Mouse (Mus musculus): Measurements from ENCODE around the gene Tmem200b.

The Tmem200b gene

DNA sequence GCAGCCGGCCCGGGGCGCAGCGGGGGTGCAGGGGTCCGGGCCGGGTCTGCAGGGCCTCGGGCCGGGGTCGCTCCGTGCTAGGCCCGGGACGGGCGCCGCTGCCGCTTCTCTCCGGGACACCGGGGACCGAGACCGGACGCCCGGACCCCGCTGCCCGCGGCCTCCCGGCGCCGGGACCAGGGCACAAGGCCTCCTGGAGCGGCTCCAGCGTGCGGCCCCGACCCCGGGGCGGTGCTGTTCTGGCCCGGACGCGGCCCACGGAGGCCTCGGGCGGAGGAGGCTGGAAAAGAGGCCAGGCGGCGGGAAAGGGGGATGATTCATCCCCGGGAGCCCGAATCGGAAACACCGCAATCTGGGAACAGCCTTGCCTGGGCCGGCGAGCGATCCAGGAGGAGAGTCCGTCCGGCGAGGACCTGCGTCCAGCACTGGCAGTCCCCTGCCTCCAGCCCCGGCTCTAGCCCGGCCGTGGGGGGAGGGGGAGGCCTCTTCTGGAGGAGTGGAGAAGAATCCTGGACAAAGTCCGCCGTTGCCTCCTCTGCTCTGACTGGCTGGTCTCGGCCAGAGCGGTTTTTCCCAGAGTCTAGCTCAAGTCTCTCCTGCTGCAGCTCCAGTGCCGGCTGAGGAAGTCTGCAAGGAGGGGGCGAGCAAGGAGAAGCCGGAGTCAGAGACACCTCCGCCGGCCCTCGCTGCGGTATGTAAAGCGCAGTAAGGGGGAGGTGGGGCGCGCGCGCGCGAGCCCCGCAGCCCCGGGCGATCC lies 798 bp upstream of the Tmem200b start:
- TF ChIP-seq CTCF (conservative IDR thresholded peaks at IDR 0.05; ENCODE audit: low read length) (no peak), POU5F1 (IDR thresholded peaks at IDR 0.05; ENCODE audit: borderline replicate concordance, low read length) (no peak), NANOG (IDR thresholded peaks at IDR 0.05; ENCODE audit: borderline replicate concordance, low read length) (no peak)
- H3K4me3 ChIP-seq (replicated peaks; ENCODE audit: low read length), result peak overlapping the region; percentile 76
- peaks cover 14% of the 10 kb centered on the region for H3K36me3 ChIP-seq (ENCODE audit: insufficient read depth, low read length)
- no peaks in the 10 kb centered on the region for H3K9me3 ChIP-seq (ENCODE audit: low read length)
- peaks cover 88% of the 10 kb centered on the region for H3K27me3 ChIP-seq (ENCODE audit: insufficient read depth, low read length)
- peaks cover 52% of the 10 kb centered on the region for H3K4me1 ChIP-seq (replicated peaks; ENCODE audit: low read depth, low read length)

DNA sequence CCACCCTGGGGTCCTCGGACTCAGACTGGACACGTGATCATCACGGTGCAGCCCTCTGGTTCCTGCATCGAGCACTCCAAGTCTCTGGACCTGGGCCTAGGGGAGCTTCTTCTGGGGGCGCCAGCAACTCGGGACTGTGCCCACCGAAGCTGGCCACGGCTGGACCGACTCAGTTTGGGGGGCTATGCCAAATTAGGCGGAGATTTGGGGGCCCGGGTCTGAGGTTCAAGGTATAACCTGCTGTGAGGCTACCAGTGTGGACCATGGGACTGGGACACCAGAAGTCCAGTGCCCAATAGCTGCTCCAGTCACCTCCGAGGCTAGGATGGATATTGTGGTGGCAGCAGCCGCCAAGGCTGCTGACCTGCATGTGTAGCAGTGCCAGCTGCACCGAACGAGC lies 833 bp downstream of the Tmem200b start:
- Histone ChIP-seq H3K9me3 (ENCODE audit: low read length) (no peaks in the 10 kb centered on the region), H3K36me3 (ENCODE audit: insufficient read depth, low read length) (peaks cover 26% of the 10 kb centered on the region), H3K4me1 (replicated peaks; ENCODE audit: low read depth, low read length) (peaks cover 46% of the 10 kb centered on the region), H3K27me3 (ENCODE audit: insufficient read depth, low read length) (peaks cover 76% of the 10 kb centered on the region), H3K4me3 (replicated peaks; ENCODE audit: low read length) (peak overlapping the region; percentile 76)
- no peak for TF ChIP-seq CTCF (conservative IDR thresholded peaks at IDR 0.05; ENCODE audit: low read length)
- no peak for TF ChIP-seq POU5F1 (IDR thresholded peaks at IDR 0.05; ENCODE audit: borderline replicate concordance, low read length)
- no peak for TF ChIP-seq NANOG (IDR thresholded peaks at IDR 0.05; ENCODE audit: borderline replicate concordance, low read length)

DNA sequence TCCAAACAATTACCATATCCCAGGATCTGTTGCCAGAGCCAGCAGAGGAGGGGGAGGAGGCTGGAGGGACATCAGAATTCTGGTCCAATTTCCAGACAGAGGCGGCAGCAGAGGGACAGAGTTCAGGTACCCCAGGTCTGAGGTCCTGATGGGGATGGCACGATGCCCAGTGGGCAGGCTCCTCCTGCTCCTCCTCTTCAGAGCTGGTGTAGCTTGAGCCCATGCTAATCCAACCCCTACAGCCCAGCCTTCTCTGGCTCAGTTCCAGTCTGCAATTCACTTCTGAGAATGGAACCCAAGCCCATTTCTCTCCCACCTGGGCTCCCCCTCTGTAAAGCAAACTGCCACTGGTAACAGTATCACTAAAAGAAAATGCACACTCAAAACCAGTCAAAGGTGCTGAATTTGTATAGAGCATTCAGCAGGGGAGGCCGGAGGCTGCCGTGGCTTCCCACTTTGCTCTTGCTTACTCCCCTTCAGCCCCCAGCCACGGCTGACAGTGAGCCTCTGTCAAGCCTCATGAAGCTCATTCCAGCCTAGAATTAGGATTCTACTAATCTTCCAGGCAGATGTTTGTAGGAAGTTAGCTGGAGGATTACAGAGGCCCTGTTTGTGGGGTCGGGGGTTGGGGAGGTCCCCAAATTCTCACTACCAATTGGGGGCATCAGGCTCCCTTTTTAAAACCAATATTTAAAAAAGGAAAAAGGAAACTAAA lies 2.7 kb downstream of the Tmem200b start:
- Histone ChIP-seq H3K9me3 (ENCODE audit: low read length) (no peaks in the 10 kb centered on the region), H3K27me3 (ENCODE audit: insufficient read depth, low read length) (peaks cover 61% of the 10 kb centered on the region), H3K4me1 (replicated peaks; ENCODE audit: low read depth, low read length) (peaks cover 29% of the 10 kb centered on the region), H3K36me3 (ENCODE audit: insufficient read depth, low read length) (peaks cover 36% of the 10 kb centered on the region), H3K4me3 (replicated peaks; ENCODE audit: low read length) (no peak overlapping the region)
- TF ChIP-seq POU5F1 (IDR thresholded peaks at IDR 0.05; ENCODE audit: borderline replicate concordance, low read length) (no peak), NANOG (IDR thresholded peaks at IDR 0.05; ENCODE audit: borderline replicate concordance, low read length) (no peak), CTCF (conservative IDR thresholded peaks at IDR 0.05; ENCODE audit: low read length) (no peak)

DNA sequence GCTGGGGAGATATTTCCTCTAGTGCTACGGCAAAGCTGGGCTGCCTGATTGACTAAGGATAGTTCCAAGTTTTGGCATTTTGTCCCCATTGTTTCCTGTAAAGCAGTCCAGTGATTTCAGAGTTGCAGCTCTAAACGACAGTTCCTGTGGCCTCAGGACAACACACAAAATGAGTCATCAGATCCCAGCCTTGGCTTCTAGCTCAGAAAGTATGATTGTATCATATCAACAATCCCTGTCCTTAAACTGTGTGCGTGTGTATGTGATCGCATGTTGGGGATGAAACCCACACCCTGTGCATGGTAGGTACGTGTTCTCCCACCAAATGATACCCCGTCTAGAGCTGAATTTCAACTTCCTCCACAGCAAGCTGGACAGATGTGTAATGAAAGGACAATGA lies 7.6 kb downstream of the Tmem200b start:
- TF ChIP-seq NANOG (IDR thresholded peaks at IDR 0.05; ENCODE audit: borderline replicate concordance, low read length) (no peak), CTCF (conservative IDR thresholded peaks at IDR 0.05; ENCODE audit: low read length) (no peak)
- Histone ChIP-seq H3K4me1 (replicated peaks; ENCODE audit: low read depth, low read length) (peaks cover 9% of the 10 kb centered on the region; the same call in 1 of the 2 replicates), H3K4me3 (replicated peaks; ENCODE audit: low read length) (no peak overlapping the region), H3K36me3 (ENCODE audit: insufficient read depth, low read length) (peaks cover 45% of the 10 kb centered on the region), H3K27me3 (ENCODE audit: insufficient read depth, low read length) (peaks cover 17% of the 10 kb centered on the region), H3K9me3 (ENCODE audit: low read length) (no peaks in the 10 kb centered on the region)

DNA sequence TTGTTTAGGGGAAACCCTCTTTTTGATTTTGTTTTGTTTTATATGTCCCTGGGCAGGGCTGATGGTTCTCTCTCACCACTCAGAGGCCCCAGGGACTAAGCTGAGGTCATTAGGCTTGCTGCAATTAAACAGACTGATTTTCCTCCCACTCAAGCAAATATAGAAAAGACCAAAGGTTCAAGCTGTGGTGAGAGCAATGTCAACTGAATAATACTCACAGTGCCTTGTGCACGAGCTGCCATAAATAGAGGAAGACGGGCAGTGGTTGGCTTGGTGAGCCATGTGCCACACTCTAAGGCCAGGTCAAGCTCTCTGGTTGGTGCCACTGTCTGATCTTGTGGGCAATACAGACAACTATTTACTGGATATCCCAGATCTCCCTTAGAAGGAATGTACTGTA lies 17.9 kb downstream of the Tmem200b start:
- TF ChIP-seq CTCF (conservative IDR thresholded peaks at IDR 0.05; ENCODE audit: low read length) (no peak), NANOG (IDR thresholded peaks at IDR 0.05; ENCODE audit: borderline replicate concordance, low read length) (no peak)
- no peaks in the 10 kb centered on the region for H3K27me3 ChIP-seq (ENCODE audit: insufficient read depth, low read length)
- peaks cover 12% of the 10 kb centered on the region for H3K4me1 ChIP-seq (replicated peaks; ENCODE audit: low read depth, low read length)
- H3K36me3 ChIP-seq (ENCODE audit: insufficient read depth, low read length), result peaks cover 3% of the 10 kb centered on the region; the same call in 1 of the 2 replicates
- H3K9me3 ChIP-seq (ENCODE audit: low read length), result no peaks in the 10 kb centered on the region
- no peak overlapping the region for H3K4me3 ChIP-seq (replicated peaks; ENCODE audit: low read length)

GRCm38 (mm10) chr4:131940846-131941245 lies 19.3 kb downstream of the Tmem200b start:
- H3K4me1 ChIP-seq (replicated peaks; ENCODE audit: low read depth, low read length), result peaks cover 12% of the 10 kb centered on the region
- no peaks in the 10 kb centered on the region for H3K9me3 ChIP-seq (ENCODE audit: low read length)
- H3K36me3 ChIP-seq (ENCODE audit: insufficient read depth, low read length), result no peaks in the 10 kb centered on the region
- peaks cover 3% of the 10 kb centered on the region; the same call in 1 of the 2 replicates for H3K27me3 ChIP-seq (ENCODE audit: insufficient read depth, low read length)
- H3K4me3 ChIP-seq (replicated peaks; ENCODE audit: low read length), result no peak overlapping the region
- TF ChIP-seq NANOG (IDR thresholded peaks at IDR 0.05; ENCODE audit: borderline replicate concordance, low read length) (no peak), POU5F1 (IDR thresholded peaks at IDR 0.05; ENCODE audit: borderline replicate concordance, low read length) (no peak), CTCF (conservative IDR thresholded peaks at IDR 0.05; ENCODE audit: low read length) (no peak)

DNA sequence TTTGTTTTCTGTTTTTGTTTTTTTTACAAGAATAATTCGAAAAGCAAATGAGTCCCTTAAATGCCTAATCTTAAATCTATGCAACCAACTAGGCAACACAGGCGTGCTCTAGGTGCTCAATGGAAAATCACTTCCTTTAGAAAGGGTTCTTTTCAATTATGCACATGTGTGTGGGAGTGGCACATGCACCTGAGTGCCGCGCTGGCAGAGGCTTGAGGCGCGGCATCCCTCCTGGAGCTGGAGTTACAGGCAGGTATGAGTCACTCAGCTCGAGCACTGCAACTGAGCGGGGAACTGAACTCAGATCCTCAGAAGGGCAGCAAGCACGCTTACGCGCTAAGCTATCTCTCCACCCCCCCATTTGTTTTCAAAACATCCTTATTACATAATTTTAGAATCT lies 26.3 kb downstream of the Tmem200b start:
- Histone ChIP-seq H3K27me3 (ENCODE audit: insufficient read depth, low read length) (peaks cover 5% of the 10 kb centered on the region; the same call in 1 of the 2 replicates), H3K4me1 (replicated peaks; ENCODE audit: low read depth, low read length) (peaks cover 9% of the 10 kb centered on the region), H3K4me3 (replicated peaks; ENCODE audit: low read length) (no peak overlapping the region), H3K36me3 (ENCODE audit: insufficient read depth, low read length) (no peaks in the 10 kb centered on the region), H3K9me3 (ENCODE audit: low read length) (no peaks in the 10 kb centered on the region)
- TF ChIP-seq CTCF (conservative IDR thresholded peaks at IDR 0.05; ENCODE audit: low read length) (no peak), POU5F1 (IDR thresholded peaks at IDR 0.05; ENCODE audit: borderline replicate concordance, low read length) (no peak)

DNA sequence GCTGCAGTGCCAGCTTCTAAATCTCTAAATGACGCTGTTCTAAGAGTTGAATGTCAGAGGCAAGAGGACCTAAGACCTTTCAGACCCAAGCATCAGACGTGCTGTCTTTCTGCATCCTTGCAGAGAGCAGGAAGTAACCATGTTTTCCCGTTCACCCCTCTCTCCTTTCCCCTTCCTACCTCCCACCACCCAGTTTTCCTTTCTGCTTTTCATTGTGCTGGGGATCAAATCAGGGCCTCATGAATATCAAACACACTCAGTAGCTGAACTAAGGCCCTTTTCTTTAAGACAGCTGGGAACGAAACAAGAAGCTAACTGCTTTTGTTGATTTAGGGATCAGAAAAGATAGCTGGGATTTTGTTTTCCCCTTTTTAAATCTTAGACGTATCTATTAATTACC lies 28.3 kb downstream of the Tmem200b start:
- TF ChIP-seq POU5F1 (IDR thresholded peaks at IDR 0.05; ENCODE audit: borderline replicate concordance, low read length) (no peak), CTCF (conservative IDR thresholded peaks at IDR 0.05; ENCODE audit: low read length) (no peak), NANOG (IDR thresholded peaks at IDR 0.05; ENCODE audit: borderline replicate concordance, low read length) (no peak)
- H3K4me1 ChIP-seq (replicated peaks; ENCODE audit: low read depth, low read length), result peaks cover 9% of the 10 kb centered on the region
- no peaks in the 10 kb centered on the region for H3K9me3 ChIP-seq (ENCODE audit: low read length)
- no peak overlapping the region for H3K4me3 ChIP-seq (replicated peaks; ENCODE audit: low read length)
- no peaks in the 10 kb centered on the region for H3K36me3 ChIP-seq (ENCODE audit: insufficient read depth, low read length)
- peaks cover 5% of the 10 kb centered on the region; the same call in 1 of the 2 replicates for H3K27me3 ChIP-seq (ENCODE audit: insufficient read depth, low read length)

All from E14TG2a.4 (cell line).